Mouse (Mus musculus) right cerebral cortex, postnatal 36 days (tissue): ENCODE measurements at regions not wholly inside any gene's neighbourhood (a gene's known extent, or its start where the extent isn't known, plus 50 kb on each side); places are given as distances from the start of the nearest gene placed in this dataset.

Experiments used
- DNase-seq, 2 experiments: peaks; one replicate each; pipeline ENCODE4 v3.0.0; 2022; ENCODE audit warnings: low spot score in 2 of 2, mixed read lengths in 1 of 2

DNA sequence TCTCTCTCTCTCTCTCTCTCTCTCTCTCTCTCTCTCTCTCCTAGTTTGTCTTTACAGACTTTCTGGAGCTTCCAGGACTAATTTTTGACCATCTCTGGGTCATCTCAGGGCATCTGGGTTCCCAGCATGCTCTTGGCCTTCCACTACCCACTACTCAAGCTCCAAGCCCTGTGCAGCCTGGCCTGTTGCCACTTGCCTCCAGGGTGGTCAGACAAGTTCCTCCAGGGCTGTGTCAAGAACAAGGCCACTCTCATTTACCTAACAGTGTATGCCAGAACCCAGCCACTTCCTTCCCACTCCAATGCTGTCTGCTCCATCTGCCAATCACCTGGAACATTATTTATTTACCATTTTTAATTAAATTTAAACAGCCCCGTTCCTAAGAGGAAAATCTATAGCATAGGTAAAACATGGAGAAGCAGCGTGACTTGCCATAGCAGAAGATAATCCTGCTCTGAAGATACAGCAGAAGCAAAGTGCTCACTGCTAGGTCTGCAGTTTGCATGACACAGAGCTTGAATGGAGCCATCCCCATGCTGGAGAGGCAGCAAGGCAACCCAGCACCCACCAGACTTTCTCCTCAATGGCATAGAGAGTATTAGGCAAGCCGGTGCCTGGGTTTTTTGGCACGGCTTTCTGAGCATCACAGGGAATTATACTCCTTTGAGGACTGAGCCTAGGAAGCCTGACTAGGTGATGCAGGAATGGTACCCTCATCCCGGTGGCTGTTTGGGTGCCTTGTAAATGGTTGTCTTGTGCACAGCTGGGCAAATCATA lies 54.0 kb downstream of the Foxi1 start:
- no peak for DNase-seq

- DNase-seq: peak; percentile 54 to 77
These were observed 51.1 kb upstream of the 4930469K13Rik start for GRCm38 (mm10) chr11:34149370-34149976.
